Mouse (Mus musculus) right cerebral cortex, postnatal 25 days (tissue): ENCODE measurements at regions not wholly inside any gene's neighbourhood (a gene's known extent, or its start where the extent isn't known, plus 50 kb on each side); places are given as distances from the start of the nearest gene placed in this dataset.

Source experiments
- DNase-seq: peaks from one replicate; pipeline ENCODE4 v3.0.0; 2022

DNA sequence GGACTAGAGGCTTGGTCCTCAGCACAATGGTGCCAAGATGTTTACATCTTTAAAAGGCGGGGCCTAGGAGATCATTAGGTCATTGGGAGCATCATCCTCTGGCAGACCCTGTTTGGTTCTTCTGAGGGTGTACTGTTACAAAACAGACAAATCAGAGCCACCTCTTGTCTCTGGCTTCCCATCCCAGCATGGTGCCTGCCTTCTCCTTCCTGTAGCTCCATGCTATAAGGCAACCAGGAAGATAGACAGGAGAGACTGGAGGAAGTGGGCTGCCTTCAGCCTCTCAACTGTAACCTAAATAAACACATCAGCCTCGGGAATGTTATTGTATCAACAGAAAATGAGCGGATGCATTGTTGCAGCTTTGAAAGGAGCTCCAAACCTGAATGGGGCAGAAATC is 529.8 kb upstream of the Gm765 start:
- DNase-seq: no peak

DNA sequence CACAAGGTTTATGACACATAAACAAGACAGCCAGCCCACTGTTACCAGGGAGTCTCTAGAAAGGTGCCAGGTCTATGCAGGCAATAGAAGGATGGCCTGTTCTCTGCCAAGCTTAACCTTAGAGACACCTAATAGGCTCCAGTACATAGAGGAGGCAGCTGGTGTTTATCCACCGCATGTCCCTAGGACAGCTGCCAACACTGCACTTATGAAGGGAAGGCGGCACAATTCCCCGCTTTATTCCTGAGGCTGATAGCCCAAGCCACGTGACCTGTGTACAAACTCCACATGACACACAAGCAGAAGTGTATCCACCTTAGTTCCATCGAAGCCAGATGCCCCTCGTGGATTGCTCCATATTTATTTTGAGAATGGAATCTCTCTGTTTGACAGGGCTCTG is 527.2 kb upstream of the Gm765 start:
- DNase-seq: no peak

DNA sequence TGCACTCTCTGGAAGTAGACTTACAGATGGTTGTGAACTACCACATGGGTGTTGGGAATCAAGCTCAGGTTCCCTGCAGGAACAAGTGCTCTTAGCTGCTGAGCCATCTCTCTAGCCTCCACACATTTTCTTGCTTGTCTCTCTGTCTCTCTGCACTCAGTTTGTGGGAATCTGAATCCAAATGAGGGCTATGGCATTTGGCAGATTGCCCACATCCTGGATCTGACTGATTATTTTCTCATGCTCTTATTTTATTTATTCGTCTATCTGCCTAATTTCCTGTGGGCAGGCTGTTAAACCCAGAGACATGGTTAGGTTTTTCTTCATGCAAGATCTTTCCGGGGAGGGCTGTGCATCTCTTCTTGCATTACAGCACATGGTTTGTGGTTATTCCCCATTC is 521.8 kb upstream of the Gm765 start:
- DNase-seq: no peak

DNA sequence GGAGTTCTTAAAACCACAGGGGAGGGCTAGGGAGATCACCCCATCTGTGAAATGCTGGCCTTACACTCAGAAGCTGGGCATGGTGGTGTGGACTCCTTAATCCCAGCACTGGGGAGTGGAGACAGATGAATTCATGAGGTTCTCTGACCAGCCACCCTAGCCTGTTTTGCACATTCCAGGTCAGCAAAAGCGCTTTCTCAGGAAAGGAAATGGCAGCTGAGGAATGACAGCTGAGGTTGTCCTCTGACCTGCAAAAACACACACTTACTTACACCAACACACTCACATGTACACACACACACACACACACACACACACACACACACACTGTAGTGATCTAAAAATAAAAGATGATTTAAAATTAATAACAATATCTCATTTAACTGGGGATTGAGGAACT is 513.4 kb upstream of the Gm765 start:
- no peak for DNase-seq

DNA sequence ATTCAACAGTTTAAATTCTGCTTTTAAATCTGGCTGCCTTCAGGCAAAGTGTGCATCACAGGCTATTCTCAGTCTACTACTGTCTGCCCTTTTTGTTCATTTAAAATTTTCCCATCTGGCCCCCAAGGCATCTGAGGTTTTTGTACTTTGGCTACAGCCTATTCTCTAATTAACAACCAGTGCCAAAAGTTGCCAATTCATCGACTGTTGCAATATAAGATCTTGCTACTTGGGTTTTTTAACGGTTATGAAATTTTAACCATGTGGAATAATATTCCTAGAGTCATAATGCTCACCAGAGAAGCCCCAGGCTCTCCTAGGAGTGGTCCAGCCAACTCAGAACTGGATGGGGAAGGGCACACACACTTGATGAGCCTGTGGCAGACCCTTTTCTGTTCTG is 508.4 kb upstream of the Gm765 start:
- DNase-seq: no peak

DNA sequence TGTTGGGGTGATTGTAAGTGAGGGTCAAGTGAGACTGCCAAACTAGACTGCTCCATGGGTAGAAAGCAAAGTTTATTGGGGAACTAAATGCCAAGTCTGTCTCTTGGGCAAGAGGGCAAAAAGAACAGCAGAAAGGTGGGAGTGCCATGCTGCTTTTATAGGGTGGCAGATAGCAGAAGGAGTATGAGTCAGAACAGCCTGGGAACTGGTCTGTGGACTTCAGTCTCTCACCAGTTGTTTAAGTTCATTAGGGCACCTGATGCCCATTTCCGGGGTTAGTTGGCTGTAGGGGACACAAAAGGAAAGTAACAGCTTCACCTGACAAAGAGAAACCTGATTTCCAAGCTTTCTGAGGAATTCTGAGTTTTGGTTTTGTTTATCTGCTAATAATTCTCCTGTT is 506.3 kb upstream of the Gm765 start:
- no peak for DNase-seq

DNA sequence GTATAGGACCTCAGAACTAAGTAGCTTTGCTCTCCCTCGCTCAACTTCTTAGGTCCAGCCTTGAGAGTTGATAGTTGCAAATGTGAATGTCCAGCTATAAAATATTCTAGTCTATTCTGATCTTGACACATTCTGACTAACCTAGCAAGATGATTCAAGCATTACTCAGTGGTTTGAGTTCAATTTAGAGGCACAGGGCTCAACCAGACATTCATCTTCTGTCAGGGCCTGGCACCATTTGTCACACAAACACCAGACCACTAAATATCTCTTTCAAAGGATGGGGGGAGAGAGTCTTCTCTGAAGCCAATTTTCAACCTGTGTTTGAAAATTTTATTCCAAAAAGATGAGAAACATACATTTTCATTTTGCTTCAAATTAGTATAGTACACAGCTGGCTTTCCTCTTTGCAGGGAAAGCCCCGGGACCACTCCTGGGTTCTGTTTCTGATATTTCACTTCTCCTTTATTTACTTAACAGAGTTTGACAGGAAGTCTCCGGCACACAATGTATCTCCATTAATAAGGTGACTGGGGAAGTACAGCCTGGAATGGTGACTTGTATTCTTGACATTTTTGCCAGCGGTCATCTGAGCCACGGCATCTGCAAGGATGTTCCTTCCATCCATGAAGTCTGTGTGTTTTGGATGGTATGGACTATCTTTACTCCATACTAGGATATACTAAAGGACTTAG is 503.6 kb upstream of the Gm765 start:
- no peak for DNase-seq

DNA sequence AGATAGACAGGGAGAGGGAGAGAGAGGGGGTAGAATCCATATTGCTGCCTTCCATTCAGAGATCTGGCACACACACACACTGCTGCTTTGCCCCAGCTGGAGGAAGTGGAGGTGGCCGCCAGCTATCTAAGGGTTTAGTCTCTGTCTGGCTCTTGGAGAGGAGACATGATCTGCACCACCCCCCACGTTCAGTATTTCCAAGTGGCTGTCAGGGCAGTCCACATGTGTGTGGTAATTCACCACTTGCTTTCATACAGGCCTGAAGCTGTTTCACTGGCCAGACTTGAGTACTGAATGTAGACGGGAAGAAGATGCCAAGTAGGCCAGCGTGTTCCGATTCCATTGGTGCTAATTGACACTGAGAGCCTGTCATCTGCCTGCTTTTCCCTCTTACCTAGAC is 501.0 kb upstream of the Gm765 start:
- DNase-seq: no peak

DNA sequence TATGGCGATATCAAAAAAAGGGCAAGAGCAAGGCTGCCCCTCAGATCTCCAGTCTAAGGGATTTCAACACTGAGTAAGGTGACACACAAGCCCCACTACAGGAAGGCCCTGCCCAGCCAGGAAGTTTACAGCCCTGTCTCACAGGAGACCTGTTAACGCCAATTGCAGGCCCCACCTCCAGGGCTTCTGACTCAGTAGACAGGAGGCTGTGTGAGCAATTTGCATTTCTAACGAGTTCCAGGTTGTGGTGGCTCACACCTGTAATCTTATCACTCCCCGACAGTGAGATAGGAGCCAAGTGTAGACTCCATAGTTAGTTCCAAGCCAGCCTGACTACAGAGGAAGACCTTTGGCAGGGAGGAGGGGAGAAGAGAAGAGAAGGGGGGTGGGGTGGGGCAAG is 500.4 kb upstream of the Gm765 start:
- no peak for DNase-seq

DNA sequence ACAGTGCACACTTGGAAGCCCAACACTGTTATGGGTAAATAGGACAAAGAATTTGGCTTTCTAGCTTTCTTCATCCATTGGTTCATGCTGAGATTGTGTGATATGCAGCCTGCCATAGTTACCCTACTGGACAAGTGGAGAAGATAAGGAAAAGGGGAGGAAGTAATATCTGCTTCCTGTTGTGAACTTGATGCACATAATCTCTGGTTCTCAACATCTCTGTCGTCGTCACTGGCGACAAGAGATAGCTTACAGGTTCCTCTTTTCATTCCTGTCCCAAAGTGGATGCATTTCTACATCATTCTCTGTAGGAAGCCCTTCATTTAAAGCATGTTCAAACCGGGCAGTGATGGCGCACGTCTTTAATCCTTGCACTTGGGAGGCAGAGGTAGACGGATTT is 491.4 kb upstream of the Gm765 start:
- no peak for DNase-seq

DNA sequence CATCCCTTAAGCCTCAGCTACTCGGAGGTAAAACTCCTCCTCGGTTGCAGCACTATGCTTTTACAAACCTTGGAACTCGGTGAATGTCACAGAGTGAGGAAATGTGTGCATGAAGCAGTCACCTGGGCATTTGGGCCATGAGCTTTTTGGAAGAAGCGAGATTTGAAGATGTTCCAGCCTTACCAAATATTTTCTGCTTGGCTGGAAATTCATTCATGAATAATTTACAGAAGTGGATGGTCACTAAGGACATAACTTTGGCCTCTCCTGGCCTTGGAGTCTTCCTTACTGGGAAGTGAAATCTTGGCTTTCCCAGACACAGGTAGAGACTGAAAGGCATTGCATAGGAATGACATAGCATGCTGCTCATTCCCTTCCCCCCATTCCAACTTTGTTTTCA is 487.6 kb upstream of the Gm765 start:
- DNase-seq: no peak

DNA sequence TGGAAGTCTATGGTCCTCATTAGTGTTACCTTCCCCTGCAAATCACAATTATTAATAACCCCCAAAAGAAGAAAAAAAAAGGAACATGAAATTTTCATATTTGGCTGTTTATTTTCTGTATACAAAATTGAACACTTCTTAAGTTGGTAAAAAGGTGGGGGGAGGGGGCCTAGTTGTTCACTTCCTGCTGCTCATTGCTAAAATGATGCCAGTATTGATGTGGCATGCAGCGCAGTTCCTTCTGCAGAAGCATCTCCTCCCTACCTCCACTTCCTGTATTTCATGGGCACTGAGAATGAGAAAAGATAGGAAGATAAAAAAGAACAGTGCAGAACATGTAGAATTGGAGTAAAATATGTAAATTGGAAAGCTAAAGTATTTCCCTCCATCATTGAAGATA is 465.5 kb upstream of the Gm765 start:
- no peak for DNase-seq

DNA sequence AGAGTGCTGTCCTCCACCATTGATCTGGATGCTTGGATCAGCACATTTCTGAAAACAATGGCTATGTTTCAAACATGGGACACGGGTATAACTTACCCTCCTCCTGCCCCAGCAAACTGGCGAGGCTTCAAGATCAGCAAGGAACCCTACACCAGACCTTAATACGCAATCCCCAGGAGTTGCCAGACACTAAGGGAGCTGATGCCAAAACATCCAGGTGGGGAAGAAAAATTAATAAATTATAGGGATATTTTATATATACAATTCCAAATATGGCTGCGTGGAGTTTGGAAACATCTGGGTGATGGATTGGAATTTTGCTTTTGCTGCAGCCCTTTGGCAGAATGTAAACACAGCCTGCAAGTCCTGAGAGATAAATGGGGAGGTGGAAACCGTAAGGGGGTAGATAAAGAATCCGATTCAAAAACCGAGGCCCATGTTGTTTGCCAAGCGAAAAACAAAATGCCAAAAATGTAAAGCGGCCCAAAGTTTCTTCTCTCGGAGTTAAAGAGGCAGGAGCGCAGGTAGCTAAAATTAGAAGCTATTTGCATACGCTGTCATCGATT is 460.9 kb upstream of the Gm765 start:
- DNase-seq: no peak

DNA sequence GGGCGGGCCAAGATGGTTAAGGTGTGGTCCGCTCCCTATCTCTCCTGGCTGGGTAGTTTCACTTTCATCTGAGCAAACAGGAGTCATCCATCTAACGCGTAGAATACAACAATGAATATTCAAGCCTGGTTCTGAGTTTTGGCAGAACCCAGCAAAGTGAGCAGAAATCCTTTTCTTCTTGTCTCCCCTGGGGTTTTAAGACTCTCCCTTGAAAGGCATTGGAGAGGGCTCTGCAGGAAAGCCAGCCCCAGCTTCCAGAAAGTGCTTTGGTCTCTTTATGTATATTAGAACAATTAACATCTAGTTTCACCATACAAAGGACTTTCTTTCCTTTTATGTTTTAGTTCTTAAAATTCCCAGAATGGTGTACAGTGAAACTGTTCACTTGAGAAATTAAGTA is 458.5 kb upstream of the Gm765 start:
- DNase-seq: no peak

DNA sequence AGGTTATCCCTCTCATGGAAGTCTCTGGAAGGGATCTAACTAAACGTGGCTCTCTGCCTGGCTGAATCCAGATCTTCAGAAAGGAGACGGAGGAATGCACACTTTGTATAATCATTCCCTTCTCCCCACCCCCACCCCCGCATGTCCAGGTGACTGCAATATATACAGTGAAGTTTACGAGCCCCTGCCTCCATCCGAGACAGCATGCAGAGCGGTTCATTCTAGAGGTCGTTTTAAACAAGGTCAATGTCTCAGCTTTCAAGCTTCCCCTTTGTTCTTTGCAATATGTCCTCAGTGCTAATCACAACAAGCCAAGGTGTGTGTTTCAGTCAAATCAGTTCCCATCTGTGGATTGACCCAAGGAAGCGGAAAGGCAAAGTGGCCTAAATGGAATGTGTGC is 457.5 kb upstream of the Gm765 start:
- DNase-seq: no peak

DNA sequence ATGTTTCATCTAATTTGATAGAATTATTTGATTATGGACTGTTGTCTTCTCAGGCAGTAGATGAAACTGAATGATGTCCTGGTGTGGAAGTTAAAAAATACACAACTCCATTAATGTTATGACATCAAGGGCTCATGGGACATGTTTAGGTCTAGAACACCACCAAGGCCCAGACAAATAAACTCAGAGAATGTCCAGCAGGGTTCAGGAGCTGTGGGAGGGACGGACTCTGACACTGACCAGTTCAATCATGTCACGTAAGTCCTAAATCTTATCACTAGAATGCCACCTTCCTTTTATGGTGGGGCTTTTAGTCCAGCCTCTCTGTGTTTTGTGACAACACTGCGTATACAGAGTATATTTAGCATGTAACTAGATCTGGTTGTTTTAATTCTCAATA is 455.2 kb upstream of the Gm765 start:
- DNase-seq: no peak

DNA sequence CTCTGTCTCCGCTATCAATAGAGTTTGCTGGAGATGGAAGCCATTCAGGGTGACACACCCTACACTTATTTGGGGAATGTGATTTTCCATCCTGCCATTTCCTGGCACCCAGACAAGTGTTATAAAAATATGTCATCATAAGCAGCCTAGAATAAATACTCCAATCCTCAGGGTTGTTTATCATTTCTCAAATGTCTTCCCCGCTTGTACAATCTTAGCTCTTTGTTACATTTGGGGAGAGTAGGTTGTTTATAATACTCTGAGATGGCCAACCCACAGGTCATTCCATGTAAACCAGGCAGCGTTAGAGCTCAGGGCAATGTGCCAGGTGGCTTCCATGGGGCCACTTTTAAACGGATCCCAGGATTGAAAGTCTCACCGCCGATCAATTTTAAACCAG is 454.8 kb upstream of the Gm765 start:
- DNase-seq: no peak

DNA sequence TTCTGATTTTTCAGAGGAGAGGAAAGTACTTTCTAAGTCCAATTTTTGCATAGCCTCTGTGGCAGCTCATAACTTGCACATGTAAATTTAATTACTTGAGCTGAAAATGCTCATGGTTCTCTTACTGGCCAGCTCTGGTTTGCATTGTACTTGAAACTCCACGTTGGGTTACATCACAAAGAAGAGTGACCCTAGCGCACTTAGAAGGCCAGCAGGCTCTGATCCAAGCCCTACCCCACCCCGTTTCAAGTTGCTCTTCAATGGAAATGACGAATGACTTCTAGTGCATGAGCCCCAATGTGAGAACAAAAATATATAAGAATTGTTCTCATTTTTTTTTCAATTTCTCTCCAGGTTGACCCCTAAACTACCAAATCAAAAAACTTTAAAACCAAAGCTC is 454.1 kb upstream of the Gm765 start:
- no peak for DNase-seq

DNA sequence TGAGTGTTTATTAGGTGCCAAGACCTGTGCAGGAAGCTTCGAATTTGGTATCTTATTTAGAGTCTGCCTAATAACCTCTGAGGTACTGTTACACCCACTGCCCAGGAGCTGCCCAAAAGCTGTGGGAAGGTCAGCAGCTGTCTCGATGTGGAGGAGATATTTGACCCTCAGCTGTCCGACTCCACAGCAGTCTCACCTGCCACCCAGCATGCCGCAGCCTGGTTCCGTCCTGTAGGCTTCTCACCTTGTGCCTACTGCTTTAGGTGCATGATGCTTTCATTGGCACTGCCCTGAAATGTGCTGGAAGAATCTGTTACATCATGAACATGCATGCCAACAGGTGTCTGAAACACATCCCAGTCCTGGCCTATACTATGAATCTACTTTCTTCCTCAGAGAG is 444.9 kb upstream of the Gm765 start:
- no peak for DNase-seq

DNA sequence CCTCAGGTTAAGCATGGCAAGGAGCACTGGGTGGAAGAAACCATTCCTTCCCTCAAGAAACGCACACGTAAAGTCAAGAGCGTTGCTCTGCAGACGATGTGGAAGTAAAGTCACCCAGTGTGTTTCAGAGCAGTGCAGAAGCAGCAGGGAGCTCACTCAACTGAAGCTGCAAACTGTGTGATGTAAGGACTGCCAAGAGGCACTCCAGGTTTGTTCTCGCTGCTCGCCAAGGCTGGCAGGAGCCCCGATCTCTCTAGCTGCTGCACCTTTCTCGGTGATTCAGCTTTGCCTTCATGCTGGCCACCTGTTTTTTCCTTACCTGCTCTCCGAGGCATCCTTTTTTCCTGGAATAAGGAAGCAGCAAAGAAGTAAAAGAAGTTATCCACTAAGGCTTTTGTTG is 439.5 kb upstream of the Gm765 start:
- DNase-seq: peak; percentile 36

DNA sequence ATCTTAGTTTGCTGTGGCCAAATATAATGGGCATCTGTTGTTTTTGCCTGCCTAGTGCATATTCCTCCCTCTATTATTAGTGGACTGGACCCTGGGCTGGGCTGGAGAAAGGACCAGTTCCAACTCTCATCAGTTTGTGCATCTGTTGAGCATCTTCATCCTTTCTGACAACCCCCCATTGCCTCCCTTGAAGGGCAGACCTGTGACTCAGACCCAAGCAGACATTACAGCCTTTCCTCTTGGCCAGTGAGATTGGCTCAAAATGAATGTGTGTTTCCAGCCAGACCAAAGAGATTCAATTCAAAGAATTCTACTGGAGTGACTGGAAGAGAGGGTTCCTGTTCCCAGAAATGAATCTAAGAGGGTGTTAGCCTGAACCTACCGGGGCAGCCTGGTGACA is 433.2 kb upstream of the Gm765 start:
- DNase-seq: no peak

DNA sequence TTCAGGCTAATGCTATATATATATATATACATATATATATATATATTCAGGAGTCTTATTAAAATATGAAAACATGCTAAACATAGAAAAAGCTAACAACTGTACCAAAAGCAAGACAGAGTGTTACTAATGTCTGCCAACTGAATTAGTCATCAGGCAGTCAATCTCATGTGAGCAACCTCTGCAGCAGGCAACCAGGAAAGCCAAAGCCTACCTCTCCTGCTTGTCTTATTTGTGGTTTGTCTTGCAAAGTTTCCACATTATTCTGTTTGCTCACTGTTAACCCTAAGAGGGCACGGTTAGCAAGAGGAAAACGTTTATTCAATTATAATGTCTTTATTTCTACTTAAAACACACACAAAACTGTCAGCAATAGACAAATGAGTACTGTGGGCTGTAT is 427.4 kb upstream of the Gm765 start:
- no peak for DNase-seq

DNA sequence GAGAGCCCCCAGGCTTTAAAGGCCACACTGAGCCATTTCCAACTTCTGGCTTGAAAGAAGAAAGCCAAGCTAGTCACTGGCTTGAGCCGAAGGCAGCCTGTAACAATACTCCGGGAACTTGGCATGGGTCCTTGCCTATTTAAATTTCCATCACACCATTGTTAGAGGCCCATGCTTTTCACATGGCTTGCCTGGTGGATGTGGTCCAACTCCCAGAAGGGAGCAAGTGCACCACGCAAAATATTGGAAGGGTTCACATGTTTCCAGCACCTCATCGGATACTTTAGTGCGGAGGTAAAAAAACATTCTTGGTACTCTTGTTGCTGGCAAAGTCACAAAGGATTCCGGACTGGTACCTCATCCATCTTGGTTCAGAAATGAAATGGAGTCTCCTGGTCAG is 426.8 kb upstream of the Gm765 start:
- DNase-seq: no peak

DNA sequence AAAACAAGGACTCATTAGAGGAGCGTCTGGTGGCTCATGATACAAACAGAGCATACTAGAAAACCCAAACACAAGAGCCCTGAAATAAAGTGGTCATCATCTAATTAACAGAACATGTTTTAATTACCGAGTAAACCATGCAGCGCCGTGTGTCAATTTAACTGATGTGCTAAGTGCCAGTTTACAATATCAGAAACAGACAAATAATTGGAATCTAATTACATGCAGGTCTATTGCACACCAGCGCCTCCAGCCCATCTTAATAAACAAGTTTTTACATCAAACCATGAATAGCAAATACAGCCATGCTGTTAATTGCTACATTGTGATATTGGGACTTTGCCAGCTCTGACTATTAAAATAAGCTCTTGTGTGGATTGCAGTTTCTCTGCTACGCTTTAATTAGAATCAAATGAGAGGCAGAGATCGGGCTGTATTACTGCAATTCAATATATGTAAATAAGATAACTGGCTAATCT is 425.3 kb upstream of the Gm765 start:
- no peak for DNase-seq

DNA sequence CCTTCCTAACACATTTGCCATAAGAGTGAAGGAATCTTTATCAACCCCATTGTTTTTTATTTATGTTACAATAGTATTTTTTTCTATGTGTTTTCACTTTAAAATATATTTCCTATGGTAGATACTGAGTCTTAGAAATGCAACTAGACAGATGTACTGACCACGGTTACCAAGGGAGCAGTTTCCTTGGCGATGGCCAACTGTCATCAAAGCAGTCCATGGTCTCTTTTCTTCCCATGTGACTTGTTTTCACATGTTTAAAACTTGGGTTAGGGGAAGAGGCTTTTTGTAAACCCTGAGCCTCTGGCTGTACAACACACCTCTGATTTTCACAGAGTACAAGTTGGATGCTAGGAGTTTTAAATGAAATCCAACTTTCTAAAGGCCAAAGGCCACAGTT is 411.9 kb upstream of the Gm765 start:
- DNase-seq: no peak
